Mouse (Mus musculus): ENCODE measurements around the gene Mei1.
A peak's percentile ranks its signal among the peaks of the same experiment; 100 is the strongest.
"Not testable (repeated sequence)": the region's sequence is repeated elsewhere in the genome, so short reads cannot be mapped to it uniquely, and the experiment has no call there.

Gene Mei1

GRCm38 (mm10) chr15:82085606-82086005 lies 15.8 kb downstream of the Mei1 start:
- DNase-seq (ENCODE audit: extremely low spot score, low spot score) = no peak

GRCm38 (mm10) chr15:82086131-82086530 lies 16.3 kb downstream of the Mei1 start:
- no peak for DNase-seq (ENCODE audit: extremely low spot score, low spot score)

- no peak for DNase-seq (ENCODE audit: extremely low spot score, low spot score)
Measured at GRCm38 (mm10) chr15:82087266-82087665, 17.5 kb downstream of the Mei1 start.

GRCm38 (mm10) chr15:82091061-82091460 lies 21.3 kb downstream of the Mei1 start:
- DNase-seq (ENCODE audit: extremely low spot score, low spot score) = no peak

- peak; percentile 64 for DNase-seq (ENCODE audit: extremely low spot score, low spot score)
Measured at GRCm38 (mm10) chr15:82106953-82107555, 37.3 kb downstream of the Mei1 start.

- DNase-seq (ENCODE audit: extremely low spot score, low spot score) = no peak
Measured at GRCm38 (mm10) chr15:82120544-82120943, 50.7 kb downstream of the Mei1 start.

GRCm38 (mm10) chr15:82126690-82127089 lies 56.9 kb downstream of the Mei1 start:
- DNase-seq (ENCODE audit: extremely low spot score, low spot score) = not testable (repeated sequence)

GRCm38 (mm10) chr15:82127426-82128374 lies 57.9 kb downstream of the Mei1 start, which contains the start of gene Ccdc134:
Ccdc134 (plus strand) TSS chr15:82127922.
- DNase-seq (ENCODE audit: extremely low spot score, low spot score) = peak; percentile 98

GRCm38 (mm10) chr15:82128398-82128797 lies 58.6 kb downstream of the Mei1 start:
- no peak for DNase-seq (ENCODE audit: extremely low spot score, low spot score)

GRCm38 (mm10) chr15:82130599-82130998 lies 60.8 kb downstream of the Mei1 start:
- no peak for DNase-seq (ENCODE audit: extremely low spot score, low spot score)

GRCm38 (mm10) chr15:82135372-82135771 lies 65.6 kb downstream of the Mei1 start:
- DNase-seq (ENCODE audit: extremely low spot score, low spot score) = no peak

- DNase-seq (ENCODE audit: extremely low spot score, low spot score) = peak; percentile 54
Measured at GRCm38 (mm10) chr15:82138565-82138964, 68.8 kb downstream of the Mei1 start.

- no peak for DNase-seq (ENCODE audit: extremely low spot score, low spot score)
Measured at GRCm38 (mm10) chr15:82139196-82139595, 69.4 kb downstream of the Mei1 start.

GRCm38 (mm10) chr15:82140355-82140754 lies 70.6 kb downstream of the Mei1 start:
- DNase-seq (ENCODE audit: extremely low spot score, low spot score) = no peak

- no peak for DNase-seq (ENCODE audit: extremely low spot score, low spot score)
Measured at GRCm38 (mm10) chr15:82144157-82144556, 74.4 kb downstream of the Mei1 start.

GRCm38 (mm10) chr15:82145408-82145807 lies 75.6 kb downstream of the Mei1 start:
- no peak for DNase-seq (ENCODE audit: extremely low spot score, low spot score)

- peak; percentile 40 for DNase-seq (ENCODE audit: extremely low spot score, low spot score)
Measured at GRCm38 (mm10) chr15:82145851-82146769, 76.3 kb downstream of the Mei1 start.

GRCm38 (mm10) chr15:82146770-82147610 lies 77.2 kb downstream of the Mei1 start, which contains the start of gene Srebf2:
Srebf2 (plus strand) TSS chr15:82147181.
- DNase-seq (ENCODE audit: extremely low spot score, low spot score) = peak; percentile 100

GRCm38 (mm10) chr15:82147611-82148111 lies 77.9 kb downstream of the Mei1 start:
- peak; percentile 79 for DNase-seq (ENCODE audit: extremely low spot score, low spot score)

GRCm38 (mm10) chr15:82148510-82148911 lies 78.7 kb downstream of the Mei1 start:
- DNase-seq (ENCODE audit: extremely low spot score, low spot score) = no peak

Measured in neural tube, embryonic 10.5 days (tissue).